Mouse (Mus musculus) cerebellum, postnatal 4 days (tissue): ENCODE data around the gene Fat2.

Experiments used
- DNase-seq, 2 experiments: peaks; one replicate each; pipeline ENCODE4 v3.0.0; 2022; ENCODE audit warnings: low spot score in 2 of 2, mixed read lengths in 1 of 2

Gene Fat2

DNA sequence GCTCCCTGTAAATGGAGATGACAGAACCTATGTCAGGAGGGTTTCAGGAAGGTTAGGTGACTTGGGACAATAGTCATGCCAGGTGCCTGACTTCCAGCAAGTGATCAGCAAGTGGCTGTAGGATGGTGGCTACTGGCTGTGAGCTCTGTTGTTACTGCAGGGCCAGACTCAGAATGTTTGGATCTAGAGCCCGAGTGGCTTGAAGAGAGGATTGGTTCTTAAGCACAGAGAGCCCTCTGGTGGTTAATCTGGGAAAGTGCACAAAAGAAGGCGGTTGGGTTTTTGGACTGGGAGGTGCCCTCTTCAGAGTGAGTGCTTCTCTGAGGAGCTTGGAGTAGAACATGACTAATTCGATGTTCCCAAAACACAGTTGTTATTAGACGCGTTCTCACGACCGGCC is 95.8 kb downstream of the Fat2 start:
- peak in 1 of 2 experiments; percentile 65 for DNase-seq

DNA sequence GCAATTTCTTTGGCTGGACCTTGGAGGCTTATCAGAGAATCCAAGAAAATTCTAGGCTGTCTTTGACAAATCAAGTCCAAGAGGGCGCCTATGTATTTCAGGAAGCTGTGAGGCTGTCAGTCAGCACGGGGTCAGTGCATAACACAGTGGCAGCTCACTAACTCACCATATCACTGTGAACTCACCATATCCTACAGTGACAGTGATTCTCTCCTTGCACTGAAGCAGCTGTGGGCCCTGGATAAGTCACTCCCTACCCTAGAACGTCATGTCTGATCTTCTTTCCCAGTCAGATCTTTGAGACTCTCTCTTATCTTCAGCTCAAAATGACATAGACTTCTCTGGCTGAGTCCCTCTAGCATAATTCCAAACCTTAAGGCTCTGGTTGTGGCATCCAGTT is 96.9 kb downstream of the Fat2 start:
- DNase-seq = no peak

DNA sequence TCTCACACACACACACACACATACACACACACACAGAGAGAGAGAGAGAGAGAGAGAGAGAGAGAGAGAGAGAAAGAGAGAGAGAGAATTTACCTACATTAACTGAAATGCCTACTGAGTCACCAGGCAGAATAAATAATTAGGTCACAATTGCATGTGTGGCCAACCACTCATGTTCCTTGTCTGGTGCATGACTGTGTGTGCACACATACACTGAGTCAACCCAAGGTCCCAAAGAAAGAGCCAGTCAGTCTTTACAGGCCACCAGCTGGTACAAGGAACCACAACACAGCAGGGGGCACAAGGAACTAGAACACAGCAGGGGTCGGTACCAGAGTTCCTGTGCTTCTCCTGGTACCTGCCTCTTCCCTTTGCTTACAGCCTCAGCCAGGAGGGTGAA is 99.5 kb downstream of the Fat2 start:
- DNase-seq = no peak

DNA sequence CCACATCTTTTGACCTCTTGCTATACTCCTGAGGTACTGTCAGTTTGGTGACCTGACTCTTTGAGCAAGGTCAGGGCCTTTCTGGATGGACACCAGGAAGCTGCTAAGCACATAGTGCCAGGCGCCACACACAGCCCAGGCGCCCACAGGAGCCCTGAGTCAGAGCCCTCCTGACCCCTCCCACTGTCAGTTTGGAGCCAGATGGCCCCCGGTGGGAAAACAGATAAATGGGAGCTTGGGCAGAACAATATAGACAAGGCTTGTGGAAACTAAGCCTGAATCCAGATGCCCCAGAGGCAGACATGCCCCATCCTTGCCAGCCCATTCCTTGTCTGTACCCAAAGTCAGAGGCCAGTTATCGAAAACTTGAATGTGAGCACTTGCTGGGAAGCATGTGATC is 101.6 kb downstream of the Fat2 start:
- DNase-seq = no peak

DNA sequence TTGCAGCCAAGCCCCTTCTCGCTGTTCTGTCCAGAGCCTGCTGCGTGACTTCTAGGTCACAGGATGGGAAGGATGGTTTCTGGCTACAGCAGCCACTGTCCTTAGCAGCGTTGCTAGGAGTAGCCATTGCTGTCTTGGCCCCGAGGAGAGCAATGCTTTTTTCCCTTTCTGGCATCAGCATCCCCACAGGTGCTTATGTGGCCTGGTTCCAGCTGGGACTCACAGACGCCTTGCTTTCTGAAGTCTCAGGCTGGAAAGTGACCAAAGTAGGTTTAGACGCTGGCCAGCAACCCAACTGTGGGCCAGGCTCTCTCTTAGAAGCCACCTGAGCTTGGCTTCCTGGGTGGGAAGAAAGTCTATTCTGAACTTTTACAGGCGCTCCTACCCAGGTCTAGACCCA is 102.1 kb downstream of the Fat2 start:
- DNase-seq = peak in 1 of 2 experiments; percentile 8

DNA sequence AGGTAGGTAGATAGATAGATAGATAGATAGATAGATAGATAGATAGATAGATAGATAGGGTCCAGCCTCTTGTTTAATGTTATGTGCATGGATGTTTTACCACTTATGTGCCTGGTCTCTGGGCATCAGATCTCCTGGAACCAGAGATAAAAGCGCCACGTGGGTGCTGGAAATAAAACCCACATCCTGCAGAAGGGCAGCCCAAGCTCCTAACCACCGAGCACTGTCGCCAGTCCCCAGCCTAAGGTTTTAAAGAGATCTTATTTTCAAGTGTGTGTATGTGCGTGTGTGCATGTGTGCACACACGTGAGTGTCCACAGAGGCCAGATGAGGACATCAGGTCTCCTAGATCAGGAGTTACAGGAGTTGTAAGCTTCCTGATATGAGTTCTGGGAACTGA is 105.3 kb downstream of the Fat2 start:
- DNase-seq = no peak

DNA sequence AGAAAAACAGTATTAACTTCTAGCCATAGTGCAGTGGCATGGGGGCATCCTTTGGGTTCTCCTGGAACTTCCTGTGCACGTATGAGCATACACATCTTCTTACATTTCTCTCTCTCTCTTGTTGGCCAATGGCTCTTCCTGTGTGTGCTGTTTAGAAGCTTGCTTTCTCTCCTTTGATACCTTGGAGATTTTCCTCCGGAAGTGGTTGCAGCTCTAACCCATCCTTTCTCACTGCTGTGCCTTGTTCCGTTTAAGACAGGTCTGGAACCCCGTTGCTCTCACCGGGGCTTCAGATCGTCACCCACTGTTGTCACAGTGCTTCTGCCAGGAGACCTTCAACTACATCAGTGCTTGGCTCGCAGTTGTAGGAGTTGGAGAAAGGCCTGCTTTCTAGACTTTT is 115.1 kb downstream of the Fat2 start:
- DNase-seq = no peak

DNA sequence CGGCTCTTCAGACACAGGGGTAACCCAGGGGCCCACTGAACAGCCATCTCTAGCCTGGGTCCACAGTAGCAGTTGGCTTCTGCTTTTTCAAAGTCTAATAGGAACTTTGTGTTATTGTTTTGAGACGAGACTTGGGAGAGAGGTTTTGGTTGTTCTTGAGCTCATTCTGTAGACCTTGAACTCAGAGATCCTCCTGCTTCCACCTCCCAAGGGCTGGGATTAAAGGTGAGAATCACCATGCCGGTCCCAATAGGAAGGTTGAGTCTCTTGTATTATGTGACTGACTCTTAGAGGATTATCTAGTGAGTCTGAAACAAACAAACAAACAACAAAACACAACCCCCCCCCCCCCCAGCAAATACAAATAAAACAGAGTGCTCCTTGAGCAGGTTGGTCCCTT is 117.9 kb downstream of the Fat2 start:
- no peak for DNase-seq

DNA sequence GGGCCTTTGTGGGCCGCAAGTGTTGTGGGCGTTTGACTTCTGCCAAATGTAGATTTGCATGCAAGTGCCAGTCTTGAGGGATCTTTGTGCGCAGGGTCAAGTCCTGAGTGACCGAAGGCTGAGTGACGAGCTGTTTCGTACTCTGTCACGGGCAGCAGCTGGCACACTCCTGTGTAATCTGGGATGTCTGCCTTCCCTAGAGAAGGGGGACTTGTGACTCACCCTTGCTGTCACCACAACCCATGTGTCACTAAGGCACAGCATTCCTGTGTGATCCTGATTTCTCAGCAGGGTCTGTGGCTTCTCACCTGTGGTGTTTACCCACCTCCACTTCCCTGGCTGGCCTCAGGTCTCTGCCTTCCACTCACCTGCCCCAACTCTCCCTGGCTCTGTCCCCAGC is 118.5 kb downstream of the Fat2 start:
- DNase-seq = no peak

DNA sequence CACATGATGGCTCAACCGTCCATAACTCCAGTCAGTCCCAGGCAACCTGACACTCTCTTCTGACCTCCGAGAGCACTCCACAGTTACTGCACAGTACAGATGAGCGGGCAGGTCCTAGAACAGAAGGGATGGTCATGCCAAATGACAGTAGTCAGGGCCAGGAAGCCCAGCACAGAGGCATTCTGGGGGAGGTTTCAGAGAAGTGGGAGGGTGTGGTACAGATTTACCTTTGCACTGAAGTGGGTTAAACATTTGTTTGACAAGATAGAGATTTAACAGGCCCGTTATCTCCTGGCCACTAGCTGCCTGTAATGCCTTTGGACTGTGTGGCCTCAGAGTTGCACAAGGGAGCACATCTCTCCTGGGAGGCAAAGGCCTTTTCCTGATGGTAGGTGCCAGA is 118.9 kb downstream of the Fat2 start:
- no peak for DNase-seq

DNA sequence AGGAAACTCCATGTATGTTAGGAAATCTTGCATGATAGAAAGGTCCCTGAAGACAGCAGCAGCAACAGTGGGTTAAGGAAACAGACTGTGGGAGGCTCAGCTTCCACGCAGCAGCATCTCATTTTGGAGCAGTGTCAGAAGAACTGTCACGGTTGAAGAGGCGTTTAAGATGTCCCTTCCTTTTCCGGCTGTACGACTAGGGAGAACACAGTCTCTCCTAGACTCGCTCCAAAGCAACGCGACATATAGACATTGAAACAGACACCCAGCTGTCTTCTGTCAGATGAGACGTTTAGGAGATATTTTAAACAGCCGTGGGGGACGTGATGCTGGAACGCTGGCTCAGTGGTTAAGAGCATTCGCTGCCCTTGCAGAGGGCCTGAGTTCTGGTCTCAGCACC is 119.5 kb downstream of the Fat2 start:
- no peak for DNase-seq

DNA sequence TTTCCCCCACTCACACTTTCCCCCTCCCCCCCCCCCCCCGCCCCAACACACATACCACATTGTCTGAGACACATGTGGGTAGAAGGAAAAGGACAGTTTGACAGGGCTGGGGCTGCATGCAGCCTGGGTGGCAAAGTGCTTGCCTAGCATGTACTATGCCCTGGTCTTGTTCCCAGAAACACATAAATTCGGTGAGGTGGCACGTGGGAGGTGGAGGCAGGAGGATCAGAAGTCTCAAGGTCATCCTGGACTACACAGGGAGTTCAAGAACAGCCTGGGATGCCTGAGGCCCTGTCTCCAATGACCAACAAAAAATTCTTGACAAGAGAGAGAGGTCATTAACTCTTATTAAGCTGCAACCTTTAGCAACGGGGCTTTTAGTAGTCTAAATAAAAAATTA is 120.3 kb downstream of the Fat2 start:
- no peak for DNase-seq

DNA sequence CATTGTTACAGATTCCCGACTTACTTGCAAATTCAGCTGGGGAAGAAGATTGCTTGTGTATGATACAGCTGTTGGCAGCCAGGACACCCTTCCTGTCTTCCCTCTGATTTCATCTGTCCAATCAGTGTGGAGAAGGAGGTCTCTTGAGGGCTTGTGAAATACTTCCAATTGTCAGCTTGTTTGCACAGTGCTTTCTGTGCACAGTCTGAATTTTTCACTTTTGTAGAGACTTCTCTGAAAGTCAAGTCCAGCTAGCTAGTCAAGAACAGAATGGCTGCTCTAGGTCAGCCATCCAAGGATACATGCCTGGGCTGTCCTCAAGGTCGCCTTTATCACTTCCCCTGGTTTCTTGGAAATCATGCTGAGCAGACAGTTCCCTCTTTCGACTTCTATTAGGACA is 121.4 kb downstream of the Fat2 start:
- no peak for DNase-seq

DNA sequence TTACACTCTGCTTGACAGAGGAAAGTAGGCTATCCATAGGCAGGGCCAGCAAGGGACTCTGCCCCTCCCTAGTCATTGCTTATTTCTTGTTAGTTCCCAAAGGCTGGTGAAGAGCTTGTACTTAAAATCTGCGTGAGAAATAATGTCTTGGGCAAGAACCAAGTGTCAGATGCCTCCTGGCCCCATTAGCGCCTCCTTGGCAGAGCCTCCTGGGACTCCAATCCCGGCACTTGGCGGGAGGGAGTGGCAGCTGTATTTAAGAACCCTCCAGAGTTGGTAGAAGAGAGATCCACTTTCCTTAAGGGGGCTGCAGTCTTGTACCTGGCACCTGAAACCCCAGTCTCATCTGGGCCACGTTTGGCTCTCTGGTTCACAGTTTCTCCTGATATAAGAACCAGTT is 122.2 kb downstream of the Fat2 start:
- DNase-seq = no peak

DNA sequence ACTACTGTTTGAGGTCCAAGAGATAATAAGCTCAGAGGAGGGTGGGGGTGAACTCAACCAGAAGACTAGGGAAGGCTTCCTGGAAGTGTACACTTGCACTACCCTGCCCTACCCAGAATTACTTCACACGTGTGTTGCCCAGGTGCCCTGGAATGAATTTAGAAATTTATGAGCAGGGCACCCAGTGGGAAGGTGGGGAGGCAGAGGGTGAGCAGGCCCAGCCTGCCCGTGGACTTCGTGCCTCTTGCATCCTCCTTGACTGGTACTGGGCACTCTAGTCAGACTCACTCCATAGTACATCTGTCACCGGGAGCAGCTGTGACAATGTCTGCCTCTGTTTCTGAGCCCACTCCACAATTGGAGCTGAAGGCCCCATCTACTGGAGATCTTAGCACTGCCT is 122.8 kb downstream of the Fat2 start:
- DNase-seq = no peak

DNA sequence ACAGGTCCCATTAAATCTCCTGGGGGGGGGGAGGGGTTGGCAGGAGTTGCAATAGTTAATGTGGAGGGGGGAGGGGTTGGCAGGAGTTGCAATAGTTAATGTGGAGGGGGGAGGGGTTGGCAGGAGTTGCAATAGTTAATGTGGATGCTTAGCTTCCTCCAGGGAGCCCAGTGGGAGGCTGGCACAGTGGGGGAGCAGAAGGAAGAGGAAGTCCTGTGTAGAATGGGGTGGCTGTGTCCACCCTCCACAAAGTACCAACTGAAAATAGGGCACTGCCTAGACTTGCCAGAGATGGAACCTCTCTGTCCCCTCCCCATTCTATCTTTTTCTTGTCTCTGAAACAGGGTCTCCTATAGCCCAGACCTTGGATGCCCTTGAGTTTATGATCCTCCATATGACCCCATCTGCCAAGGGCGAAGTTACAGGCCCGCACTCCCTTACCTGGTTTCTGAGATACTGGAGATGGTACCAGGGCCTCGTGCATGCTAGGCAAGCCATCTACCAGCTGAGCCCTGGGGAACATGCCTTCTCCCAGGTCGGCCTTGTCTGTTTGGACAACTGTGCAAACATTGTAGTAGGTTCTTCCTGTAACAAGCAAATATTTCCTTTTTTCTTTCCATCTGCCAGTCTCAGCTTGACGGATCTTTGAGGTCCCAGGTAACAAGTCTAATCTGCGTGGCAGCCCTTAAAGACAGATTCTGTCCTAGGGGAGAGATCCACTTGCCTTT is 126.6 kb downstream of the Fat2 start:
- DNase-seq = no peak

DNA sequence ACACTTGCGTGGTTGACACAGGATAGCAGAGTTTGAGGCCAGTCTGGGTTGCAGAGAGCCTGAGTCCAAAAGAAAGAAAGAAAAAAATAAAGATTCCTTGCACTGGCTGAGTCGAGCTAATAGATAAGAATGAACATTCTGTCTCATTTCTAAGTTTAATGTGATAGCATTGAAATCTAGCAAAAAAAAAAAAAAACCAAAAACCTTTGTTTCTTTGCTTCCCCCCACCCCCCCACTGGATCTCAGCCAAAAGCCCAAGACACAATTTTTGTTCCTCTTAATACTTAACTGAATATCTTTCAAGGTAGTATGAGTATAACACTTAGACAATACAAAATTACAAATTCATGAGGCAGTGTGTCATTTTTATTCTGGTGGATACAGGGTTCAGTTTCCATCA is 127.3 kb downstream of the Fat2 start:
- no peak for DNase-seq

DNA sequence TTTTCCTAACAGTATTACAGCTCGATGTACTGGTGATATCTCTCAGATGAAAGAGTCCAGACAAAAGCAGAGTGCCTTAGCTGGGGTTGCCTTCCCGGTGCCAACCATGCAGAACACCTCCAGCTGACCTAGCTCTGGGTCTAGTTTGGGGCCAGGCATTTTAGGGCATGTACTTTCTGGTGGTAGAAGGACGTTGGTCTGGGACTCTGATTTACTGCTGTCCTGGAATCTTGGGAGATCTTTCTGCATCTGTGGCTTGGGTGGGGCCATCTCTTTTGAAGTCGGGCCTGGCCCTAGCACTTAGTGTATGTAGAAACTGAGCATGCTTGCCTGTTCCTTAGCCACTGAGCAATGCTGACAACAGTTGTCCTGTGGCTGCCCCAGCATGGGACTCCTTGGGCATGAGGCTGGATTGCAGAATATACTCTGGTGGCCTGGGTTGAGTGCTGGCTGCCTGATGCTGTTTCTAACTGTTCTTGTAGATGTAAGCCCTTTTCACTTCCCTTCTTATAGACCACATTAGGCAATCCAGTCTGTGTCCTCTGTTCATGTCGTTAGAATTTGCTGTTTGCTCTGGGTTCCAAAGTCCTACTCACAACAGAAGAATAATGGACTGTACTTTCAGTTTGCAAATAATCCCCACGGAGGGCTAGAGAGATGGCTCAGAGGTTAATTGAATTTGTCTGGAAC is 128.2 kb downstream of the Fat2 start:
- DNase-seq = no peak

DNA sequence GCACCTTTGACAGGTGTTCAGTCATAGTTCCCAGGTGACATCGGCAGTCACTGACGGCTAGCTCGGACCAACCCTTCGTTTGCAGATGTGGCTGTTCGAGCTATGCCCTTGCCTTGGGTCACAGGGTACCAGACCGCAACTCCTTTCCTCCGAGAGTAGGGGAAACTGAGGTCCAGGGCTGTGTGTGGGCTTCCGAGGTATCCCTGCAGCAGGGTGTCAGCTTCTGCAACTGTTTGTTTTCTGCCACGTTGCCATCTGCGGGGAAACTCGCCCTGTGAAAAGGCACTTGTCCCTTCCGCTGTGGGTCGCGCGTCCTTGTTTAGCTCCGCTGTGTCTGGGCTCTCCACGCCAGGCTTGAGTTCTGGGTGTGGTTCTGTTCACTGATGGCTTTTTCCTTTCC is 131.8 kb downstream of the Fat2 start:
- DNase-seq = peak in 1 of 2 experiments; percentile 8

DNA sequence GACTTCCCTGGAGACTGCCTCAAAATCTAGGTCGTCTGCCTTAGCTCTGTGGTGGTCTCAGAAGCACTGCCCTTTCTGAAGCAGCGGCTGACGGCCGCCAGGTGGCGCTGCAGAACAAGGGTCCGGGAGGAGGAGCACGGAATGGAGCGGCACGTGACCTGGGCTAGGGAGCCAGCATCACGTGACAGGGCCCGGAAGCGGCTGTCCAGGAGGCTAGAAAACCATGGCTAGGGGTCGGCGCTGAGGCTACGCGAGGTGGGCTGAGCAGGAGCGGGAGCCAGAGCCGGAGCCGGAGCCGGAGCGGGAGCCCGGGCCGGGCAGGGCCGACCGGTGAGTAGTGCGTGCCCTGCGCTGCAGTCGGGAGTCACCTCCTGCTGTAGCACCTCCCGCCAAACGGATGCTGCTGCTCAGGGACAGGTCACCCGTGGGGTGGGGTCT is 132.2 kb downstream of the Fat2 start, which contains the start of gene Slc36a1:
Gene Slc36a1, plus strand, starts transcription at position 192 of the 438 bp plus-strand sequence.
- DNase-seq = peak; percentile 98 to 99
